Mouse (Mus musculus) heart, postnatal 10 days (tissue): ENCODE results near the gene Atp8b2. TPM values are rescaled to one million over a fixed set of nuclear protein-coding genes. Genes with fewer than 3 reads are reported as not detected.

Experiments used
- DNase-seq, 2 experiments: peaks; one replicate each; pipeline ENCODE4 v3.0.0; 2021
- intact Hi-C: fragments of 180-260 bp; cut with DNase I; formaldehyde crosslinking; loops from one replicate; pipeline ENCODE4 v1.15.1; 2025
- microRNA-seq, 2 experiments: library from miRNA; unstranded; fragments of <30 nt; microRNA quantifications; one replicate each; pipeline ENCODE4 v1.2.0; 2022
- total RNA-seq, 2 experiments: library from RNA; stranded (reverse); gene quantifications; 2 replicates each; pipeline ENCODE4 v1.2.3; 2021

The Atp8b2 gene
- total RNA-seq, 2 experiments from 2014 or later, result 56.2 to 58.1 TPM

DNA sequence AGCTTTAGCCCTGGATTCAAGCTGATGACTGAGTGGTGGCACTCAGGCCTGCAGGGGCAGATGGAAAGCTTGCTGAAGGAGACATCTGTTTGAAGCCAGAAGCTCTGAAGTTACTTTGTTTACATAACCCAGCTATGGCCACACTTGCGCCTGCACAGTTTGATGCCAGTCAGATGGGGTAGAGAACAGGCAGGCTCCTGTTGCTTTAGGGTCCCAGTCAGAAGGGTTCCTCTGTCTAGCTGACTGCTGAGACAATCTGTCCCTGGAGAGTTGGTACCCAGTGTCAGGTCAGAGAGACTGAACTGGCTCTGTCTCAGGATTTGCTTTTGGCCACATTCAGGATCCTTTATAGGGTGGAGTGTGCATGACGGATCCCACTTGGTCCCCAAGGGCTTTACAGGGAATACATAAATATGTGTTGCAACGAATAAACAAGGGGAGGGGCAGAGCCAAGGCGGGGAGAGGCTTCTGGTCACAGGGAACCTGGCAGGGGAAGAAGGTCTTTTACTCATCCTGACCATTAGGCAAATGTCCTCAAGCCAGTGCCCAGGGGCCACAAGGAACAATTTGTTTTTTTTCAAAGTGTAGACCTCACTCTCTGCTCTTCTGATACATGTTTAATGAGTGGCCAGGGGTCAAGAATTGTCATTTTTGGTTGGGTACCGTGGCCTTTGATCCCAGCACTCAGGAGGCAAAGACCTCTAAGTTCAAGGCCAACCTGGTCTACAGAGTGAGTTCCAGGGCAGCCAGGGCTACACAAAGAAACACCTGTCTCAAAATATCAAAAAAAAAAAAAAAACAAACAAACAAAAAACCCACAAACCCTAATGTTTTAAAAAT lies 53.4 kb downstream of the Atp8b2 start:
- intact Hi-C loops, result no loop called here
- no peak for DNase-seq

DNA sequence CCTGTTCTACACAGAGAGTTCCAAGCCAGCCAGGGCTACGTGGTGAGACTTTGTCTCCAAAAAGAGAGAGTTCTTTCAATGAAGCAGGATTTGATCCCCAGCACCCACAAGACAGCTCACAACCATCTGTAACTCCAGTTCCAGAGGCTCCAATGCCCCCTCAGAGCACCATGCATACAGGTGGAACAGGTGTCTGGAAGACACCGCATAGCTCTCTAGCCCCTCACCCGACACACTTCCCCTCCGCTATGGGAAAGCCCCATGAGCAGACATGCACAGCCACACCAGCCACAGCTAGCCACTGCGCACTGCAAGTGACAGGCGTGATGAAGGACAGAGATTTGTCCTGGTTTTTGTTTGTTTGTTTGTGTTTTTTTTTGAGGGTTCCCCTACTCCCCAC lies 54.5 kb downstream of the Atp8b2 start:
- intact Hi-C loops, result no loop called here
- DNase-seq, result no peak

DNA sequence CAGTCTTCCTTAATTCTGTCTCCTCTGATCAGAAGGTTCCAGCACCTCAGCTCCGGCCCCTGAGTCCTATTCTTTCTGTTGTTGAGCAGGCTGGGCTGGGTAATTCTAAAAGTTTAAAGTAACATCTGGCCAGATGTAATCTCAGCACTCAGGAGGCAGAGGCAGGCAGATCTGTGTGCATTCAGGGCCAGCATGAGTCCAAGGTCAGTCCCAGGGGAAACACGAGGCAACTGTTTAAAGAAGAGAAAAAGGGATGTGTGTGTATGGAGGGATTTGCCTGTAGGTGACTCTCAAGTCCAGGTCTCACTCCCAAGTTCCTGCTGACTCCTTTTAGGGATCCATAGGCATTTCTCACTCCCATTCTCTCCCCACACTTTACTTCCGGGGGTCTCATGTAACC lies 55.5 kb downstream of the Atp8b2 start:
- intact Hi-C loops, result no loop called here
- DNase-seq, result no peak

DNA sequence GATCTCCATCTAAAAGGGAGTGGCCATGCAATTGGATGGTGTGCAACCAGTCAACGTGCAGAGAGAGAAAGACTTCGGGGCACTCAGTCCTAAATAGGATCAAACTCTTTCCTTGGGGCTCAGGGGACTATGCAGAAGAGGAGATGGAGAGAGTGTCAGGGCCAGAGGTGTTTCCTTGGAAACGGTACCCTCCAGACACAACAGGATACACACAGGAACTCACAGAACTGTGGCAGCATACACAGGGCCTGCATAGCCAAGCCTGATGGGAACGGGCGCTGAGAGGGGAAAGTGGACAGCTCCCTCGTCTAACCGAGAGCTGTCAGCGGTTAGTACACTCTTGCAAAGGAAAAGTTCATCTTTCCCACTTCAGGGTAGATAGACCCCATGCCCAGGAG lies 63.8 kb downstream of the Atp8b2 start:
- intact Hi-C loops, result no loop called here
- no peak for DNase-seq

DNA sequence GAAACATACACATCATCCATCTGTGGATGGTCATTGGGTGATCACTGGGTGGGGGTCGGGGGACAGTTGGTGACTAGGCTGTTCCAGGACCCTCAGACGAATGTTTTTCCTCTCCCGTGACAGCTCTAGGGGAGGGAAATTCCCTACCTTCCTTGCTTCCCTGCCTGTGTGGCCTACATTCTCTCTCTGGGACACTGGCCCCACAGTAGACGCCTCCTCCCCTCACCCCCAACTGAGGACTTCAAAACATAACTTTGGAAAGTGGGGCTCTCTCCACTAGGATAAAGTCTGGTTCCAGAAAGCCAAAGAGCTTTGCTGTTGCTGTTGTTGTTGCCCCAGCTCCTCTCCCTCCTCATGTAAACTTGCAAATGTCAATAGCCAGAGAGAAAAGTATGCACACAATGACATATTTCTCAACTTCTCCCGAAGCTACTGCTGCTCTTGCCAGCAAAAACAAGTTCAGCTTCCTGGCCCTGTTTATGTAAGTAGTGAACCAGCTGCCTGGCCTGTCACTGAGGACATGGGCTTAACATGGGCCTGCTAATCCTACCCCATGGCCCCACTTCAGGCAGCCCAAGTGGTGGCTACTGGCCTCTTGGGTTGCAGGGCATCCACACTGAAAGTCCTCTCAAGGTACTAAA lies 64.3 kb downstream of the Atp8b2 start:
- DNase-seq, result peak; percentile 45 to 51
- intact Hi-C loops, result no loop called here

DNA sequence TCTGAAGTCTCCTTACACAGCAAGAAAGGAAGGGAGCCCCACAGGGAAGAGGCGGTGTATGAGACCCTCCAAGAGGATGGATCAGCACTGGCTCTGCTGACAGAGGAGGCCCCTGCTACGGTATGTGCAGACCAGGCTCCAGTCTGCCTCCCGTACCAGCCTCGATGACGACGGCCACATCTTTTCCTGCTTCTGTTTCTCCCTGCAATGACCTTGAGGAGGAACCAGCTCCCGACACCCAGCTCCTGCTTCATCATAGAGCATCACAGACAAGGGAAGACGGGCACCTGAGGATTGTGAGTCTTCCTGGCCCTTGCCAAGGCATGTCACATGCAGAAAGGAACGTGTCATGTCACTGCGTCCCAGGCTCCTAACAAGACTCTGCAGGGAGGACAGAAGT lies 65.3 kb downstream of the Atp8b2 start:
- intact Hi-C loops, result no loop called here
- DNase-seq, result no peak

DNA sequence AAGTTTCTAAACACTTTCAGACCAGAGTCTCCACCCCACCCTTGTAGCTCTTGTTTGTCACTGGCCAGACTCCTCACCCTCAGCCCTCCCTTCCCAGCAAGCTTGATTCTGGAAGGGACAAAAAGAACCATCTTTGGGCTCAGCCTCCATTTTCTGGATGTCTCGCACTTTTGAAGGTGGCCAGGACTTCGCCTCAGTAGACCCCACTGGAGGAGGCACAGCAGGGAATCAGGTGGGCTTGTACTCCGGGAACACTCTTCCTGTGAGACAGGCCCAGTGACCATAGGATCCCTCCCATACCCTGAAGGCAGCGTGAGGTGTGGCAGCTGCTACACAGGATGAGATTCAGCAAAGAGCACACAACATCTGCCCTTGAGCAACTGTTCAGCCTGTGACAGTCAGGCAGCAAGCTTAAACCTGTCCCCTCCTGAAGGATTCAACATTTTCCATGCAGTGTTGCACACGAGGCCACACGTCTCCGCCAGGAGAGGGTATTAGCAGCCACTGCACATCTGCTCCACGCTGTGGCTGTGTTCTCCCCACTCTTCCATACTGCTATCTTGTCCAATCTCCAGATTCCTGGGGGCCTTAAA lies 66.0 kb downstream of the Atp8b2 start:
- intact Hi-C loops, result no loop called here
- DNase-seq, result no peak

DNA sequence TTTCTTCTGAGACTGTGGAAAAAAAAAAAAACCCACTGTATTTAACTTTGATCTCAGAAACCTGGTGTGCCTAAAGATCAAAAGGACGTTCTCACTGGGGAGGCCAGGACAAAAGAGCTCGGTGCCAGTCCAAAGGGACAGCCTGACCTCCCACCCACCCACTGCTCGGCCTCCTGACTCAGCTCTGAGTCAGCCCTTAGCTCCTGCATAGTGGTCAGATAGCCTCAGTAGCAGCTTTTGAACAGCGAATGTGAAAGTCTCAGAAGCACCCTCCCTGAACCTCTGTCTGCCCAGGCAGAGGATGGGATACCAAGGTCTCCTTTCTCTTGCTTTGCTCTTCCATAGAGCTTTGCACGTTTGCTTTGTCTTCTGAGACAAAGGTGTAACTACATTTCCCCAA lies 66.7 kb downstream of the Atp8b2 start:
- intact Hi-C loops, result no loop called here

DNA sequence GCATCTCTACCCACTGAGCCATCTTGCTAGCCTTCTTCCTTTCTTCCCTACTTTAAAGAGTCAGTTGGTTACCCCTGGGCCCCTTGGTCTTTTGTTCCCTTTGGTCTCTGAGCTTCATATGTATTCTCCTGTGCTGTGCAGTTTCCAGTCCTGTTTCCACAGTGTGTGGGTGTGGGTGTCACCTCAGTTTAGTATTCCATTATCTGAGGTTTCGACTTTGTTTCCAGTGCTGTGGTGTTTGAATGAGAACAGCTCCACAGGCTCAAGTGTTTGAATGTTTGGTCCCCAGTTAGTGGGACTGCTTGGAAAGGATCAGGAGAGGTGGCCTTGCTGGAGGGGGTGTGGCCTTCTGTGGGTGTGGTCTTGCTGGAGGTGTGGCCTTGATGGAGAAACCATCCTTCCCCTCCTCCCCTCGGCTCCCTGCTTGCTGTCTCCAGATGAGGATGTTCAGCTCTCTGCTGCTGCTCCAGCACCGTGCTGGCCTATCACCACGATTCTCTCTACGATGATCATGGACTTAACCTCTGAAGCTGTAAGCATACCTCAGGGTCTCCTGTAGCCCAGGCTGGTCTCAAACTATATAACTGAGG lies 70.7 kb downstream of the Atp8b2 start:
- no peak for DNase-seq
- intact Hi-C loops, result no loop called here

More for the DNA sequence above, 66.7 kb downstream of the Atp8b2 start:
- DNase-seq, result no peak

DNA sequence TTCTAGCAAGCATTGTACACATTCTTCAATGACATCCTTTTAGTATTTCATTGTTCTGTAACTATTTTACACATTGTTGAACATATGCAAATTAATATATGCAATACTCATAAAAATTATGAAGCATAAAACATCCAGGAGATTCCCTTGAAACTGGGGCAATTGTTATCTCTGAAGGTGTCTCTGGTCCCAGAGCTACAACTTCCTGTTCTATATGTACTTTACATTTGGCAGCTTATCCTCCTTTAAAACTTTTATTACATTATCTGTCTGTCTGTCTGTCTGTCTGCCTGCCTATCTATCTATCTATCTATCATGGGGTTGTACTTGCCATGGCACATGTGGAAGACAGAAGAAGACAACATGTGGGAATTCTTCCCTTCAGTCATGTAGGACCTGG lies 71.6 kb downstream of the Atp8b2 start:
- no peak for DNase-seq
- intact Hi-C loops, result no loop called here

DNA sequence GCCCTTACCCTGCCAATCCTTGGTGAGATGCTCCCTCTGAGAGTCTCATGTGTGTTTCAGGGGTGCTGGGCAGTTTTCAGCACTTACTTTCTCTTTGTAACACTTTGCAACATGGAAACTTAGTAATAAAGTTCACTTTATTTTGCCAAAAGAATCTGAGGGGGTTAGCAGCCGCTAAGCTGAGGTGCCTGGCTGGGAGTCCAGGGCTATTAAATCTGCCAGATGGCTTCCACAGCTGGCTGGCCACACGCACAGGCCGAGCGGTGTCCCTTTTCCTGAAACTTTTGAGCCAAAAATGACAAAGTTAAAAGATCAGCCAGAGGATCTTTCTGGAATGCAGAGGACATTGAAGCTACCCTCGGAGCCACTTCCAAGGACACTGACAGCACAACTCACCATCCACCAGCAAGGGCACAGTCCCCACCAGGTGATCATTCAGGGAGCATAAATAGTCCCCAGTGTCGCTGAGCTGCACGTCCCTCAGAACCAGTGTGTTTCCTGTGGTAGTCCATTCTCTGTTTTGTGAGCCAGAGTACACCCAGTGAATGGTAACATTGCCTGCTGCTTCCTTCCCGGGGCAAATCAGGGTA lies 73.4 kb downstream of the Atp8b2 start:
- no peak for DNase-seq
- intact Hi-C loops, result no loop called here

Small RNAs within 50 kb of the gene (microRNA-seq; reads per million reads assigned to microRNA genes)
- 0.70 to 0.95 reads per million in 2 experiments for gene Mir7669

Other genes starting within 250 kb of the Atp8b2 start
- gene Adar, start 248.5 kb downstream of the Atp8b2 start, total RNA-seq, result 10 to 100 TPM; 14.3 to 16.2 TPM
- under 1 TPM; 0.12 to 0.22 TPM for gene Chrnb2, start 198.9 kb downstream of the Atp8b2 start, total RNA-seq
- gene Ube2q1, start 189.9 kb downstream of the Atp8b2 start, total RNA-seq, result 10 to 100 TPM; 32.3 to 37.3 TPM
- 10 to 100 TPM; 24.8 to 25.3 TPM for gene She, start 132.1 kb downstream of the Atp8b2 start, total RNA-seq
- gene Il6ra, start 50.3 kb downstream of the Atp8b2 start, total RNA-seq, result 1 to 10 TPM; 3.9 to 4.0 TPM
- 10 to 100 TPM; 43.6 to 44.1 TPM for gene Hax1, start 35.3 kb upstream of the Atp8b2 start, total RNA-seq
- 10 to 100 TPM; 56.2 to 63.2 TPM for gene 4933434E20Rik, start 88.1 kb upstream of the Atp8b2 start, total RNA-seq
- gene Ubap2l, start 89.1 kb upstream of the Atp8b2 start, total RNA-seq, result 100 to 1,000 TPM; 143 to 150 TPM
- 100 to 1,000 TPM; 103 to 108 TPM for gene Tpm3, start 109.1 kb upstream of the Atp8b2 start, total RNA-seq
- under 1 TPM; 0.10 to 0.12 TPM for gene Nup210l, start 140.6 kb upstream of the Atp8b2 start, total RNA-seq